Mouse (Mus musculus) hindbrain, embryonic 10.5 days (tissue): ENCODE data around the gene Rbm17. TPM values are rescaled to one million over a fixed set of nuclear protein-coding genes. Genes with fewer than 3 reads are reported as not detected.

ENCODE experiments used
- DNase-seq: peaks from one replicate; pipeline ENCODE4 v3.0.0-alpha.2; 2017; ENCODE audit warnings: low spot score
- H3K27ac ChIP-seq: fragments of 300-500 bp; sonication (generic); 2 replicates; pipeline ENCODE4 v1.5.1; 2016; ENCODE audit warnings: mild to moderate bottlenecking, moderate library complexity
- H3K27me3 ChIP-seq: fragments of 300-500 bp; sonication (generic); 2 replicates; pipeline ENCODE4 v1.6.1; 2016; ENCODE audit warnings: mild to moderate bottlenecking; ENCODE audit not compliant: poor library complexity, insufficient read depth, severe bottlenecking
- H3K36me3 ChIP-seq: fragments of 300-500 bp; sonication (generic); 2 replicates; pipeline ENCODE4 v1.6.1; 2016; ENCODE audit warnings: mild to moderate bottlenecking, moderate library complexity
- H3K4me1 ChIP-seq: fragments of 300-500 bp; sonication (generic); replicated peaks from 2 replicates; pipeline ENCODE4 v1.6.1; 2016; ENCODE audit warnings: mild to moderate bottlenecking
- H3K4me3 ChIP-seq: fragments of 300-500 bp; sonication (generic); 2 replicates; pipeline ENCODE4 v1.5.1; 2016; ENCODE audit warnings: mild to moderate bottlenecking, moderate library complexity
- H3K9me3 ChIP-seq: fragments of 300-500 bp; sonication (generic); 2 replicates; pipeline ENCODE4 v1.6.1; 2016; ENCODE audit warnings: mild to moderate bottlenecking, moderate library complexity
- WGBS: fragments of 180-500 bp; shearing (Covaris S2); methylation state at CpG from one replicate; pipeline ENCODE4 v1.1.7; 2016; 5-methylcytosine and 5-hydroxymethylcytosine counted together
- polyA plus RNA-seq: library from polyadenylated mRNA; unstranded; fragments of >200 nt; fragmentation: Nextera tagmentation; extraction: Ambion mirVana; gene quantifications from 2 replicates; pipeline ENCODE4 v1.2.1, GENCODE M21; 2016

The Rbm17 gene
- 160 and 195 TPM in 2 replicates for polyA plus RNA-seq

- Histone ChIP-seq H3K4me1 (peaks cover 10% of the 10 kb centered on the region), H3K27ac (peak within 1 kb of the TSS; percentile 97), H3K36me3 (peaks cover 22% of the 10 kb centered on the region), H3K4me3 (peak within 1 kb of the TSS; percentile 96), H3K27me3 (no peaks in the 10 kb centered on the region), H3K9me3 (no peaks in the 10 kb centered on the region)
- 86% methylated on average over 5 of the region's 5 CpGs for WGBS
- DNase-seq, result no peak
Observed at GRCm38 (mm10) chr2:11604053-11604452, at the start of gene Rbm17. Gene Rbm17 (minus strand): TSS chr2:11604153.

- Histone ChIP-seq H3K4me1 (no peaks in the 10 kb centered on the region), H3K27ac (no peak overlapping the region), H3K27me3 (no peaks in the 10 kb centered on the region), H3K9me3 (no peaks in the 10 kb centered on the region), H3K4me3 (no peak overlapping the region), H3K36me3 (no peaks in the 10 kb centered on the region)
- no peak for DNase-seq
- WGBS, result 53% methylated on average over 6 of the region's 6 CpGs
Observed at GRCm38 (mm10) chr2:11653330-11653729, 49.4 kb upstream of the Rbm17 start.

- no peaks in the 10 kb centered on the region for H3K9me3 ChIP-seq
- H3K4me3 ChIP-seq, result no peak overlapping the region
- WGBS, result 81% methylated on average over 2 of the region's 2 CpGs
- no peaks in the 10 kb centered on the region for H3K4me1 ChIP-seq
- no peaks in the 10 kb centered on the region for H3K36me3 ChIP-seq
- H3K27ac ChIP-seq, result no peak overlapping the region
- no peaks in the 10 kb centered on the region for H3K27me3 ChIP-seq
- DNase-seq, result no peak
Observed at GRCm38 (mm10) chr2:11652780-11653179, 48.8 kb upstream of the Rbm17 start.

- Histone ChIP-seq H3K4me3 (no peak overlapping the region), H3K9me3 (no peaks in the 10 kb centered on the region), H3K27ac (no peak overlapping the region), H3K27me3 (no peaks in the 10 kb centered on the region), H3K36me3 (no peaks in the 10 kb centered on the region), H3K4me1 (no peaks in the 10 kb centered on the region)
- no peak for DNase-seq
- 88% methylated on average over 3 of the region's 3 CpGs for WGBS
Observed at GRCm38 (mm10) chr2:11652196-11652595, 48.2 kb upstream of the Rbm17 start.

GRCm38 (mm10) chr2:11651476-11651875, 47.5 kb upstream of the Rbm17 start:
- WGBS, result 67% methylated on average over 3 of the region's 3 CpGs
- H3K4me1 ChIP-seq, result no peaks in the 10 kb centered on the region
- no peak for DNase-seq
- H3K9me3 ChIP-seq, result no peaks in the 10 kb centered on the region
- H3K4me3 ChIP-seq, result no peak overlapping the region
- H3K36me3 ChIP-seq, result no peaks in the 10 kb centered on the region
- H3K27me3 ChIP-seq, result no peaks in the 10 kb centered on the region
- no peak overlapping the region for H3K27ac ChIP-seq

GRCm38 (mm10) chr2:11645297-11645696, 41.3 kb upstream of the Rbm17 start:
- Histone ChIP-seq H3K36me3 (no peaks in the 10 kb centered on the region), H3K27me3 (no peaks in the 10 kb centered on the region), H3K4me1 (no peaks in the 10 kb centered on the region), H3K9me3 (no peaks in the 10 kb centered on the region), H3K27ac (no peak overlapping the region), H3K4me3 (no peak overlapping the region)
- 91% methylated on average over 2 of the region's 2 CpGs for WGBS
- no peak for DNase-seq

GRCm38 (mm10) chr2:11644057-11644456, 40.1 kb upstream of the Rbm17 start:
- no peaks in the 10 kb centered on the region for H3K36me3 ChIP-seq
- DNase-seq, result no peak
- no peaks in the 10 kb centered on the region for H3K4me1 ChIP-seq
- no peak overlapping the region for H3K4me3 ChIP-seq
- H3K9me3 ChIP-seq, result no peaks in the 10 kb centered on the region
- H3K27me3 ChIP-seq, result no peaks in the 10 kb centered on the region
- no peak overlapping the region for H3K27ac ChIP-seq
- WGBS, result 82% methylated on average over 1 of the region's 1 CpGs

GRCm38 (mm10) chr2:11642451-11642941, 38.5 kb upstream of the Rbm17 start, which contains the start of gene Il2ra:
Gene Il2ra (plus strand): TSS chr2:11642807.
- H3K9me3 ChIP-seq, result no peaks in the 10 kb centered on the region
- H3K27ac ChIP-seq, result no peak within 1 kb of the TSS
- H3K36me3 ChIP-seq, result no peaks in the 10 kb centered on the region
- DNase-seq, result no peak
- 91% methylated on average over 3 of the region's 3 CpGs for WGBS
- no peaks in the 10 kb centered on the region for H3K27me3 ChIP-seq
- no peak within 1 kb of the TSS for H3K4me3 ChIP-seq
- no peaks in the 10 kb centered on the region for H3K4me1 ChIP-seq

DNA sequence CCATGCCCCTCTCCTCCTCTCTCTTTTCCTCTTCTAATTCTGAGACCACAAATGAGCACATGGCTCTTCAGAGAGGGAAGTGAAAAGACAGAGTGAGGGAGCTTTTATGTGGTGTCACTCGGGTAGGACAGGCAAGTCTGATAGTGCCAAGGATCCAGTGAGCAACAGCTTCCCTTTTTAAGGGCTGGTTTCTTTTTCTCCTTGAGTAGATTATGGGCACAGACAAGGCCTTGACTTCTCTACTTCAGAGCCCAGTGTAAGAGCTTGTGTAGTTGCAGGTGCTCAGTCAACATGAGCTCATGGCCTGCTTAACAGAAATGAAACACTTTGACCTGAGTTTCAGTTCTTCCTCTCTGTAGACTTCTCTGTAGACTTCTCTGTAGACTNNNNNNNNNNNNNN, 33.2 kb upstream of the Rbm17 start:
- no peak overlapping the region for H3K27ac ChIP-seq
- no peaks in the 10 kb centered on the region for H3K4me1 ChIP-seq
- H3K36me3 ChIP-seq, result no peaks in the 10 kb centered on the region
- no peaks in the 10 kb centered on the region for H3K9me3 ChIP-seq
- no peaks in the 10 kb centered on the region for H3K27me3 ChIP-seq
- H3K4me3 ChIP-seq, result no peak overlapping the region
- 66% methylated on average over 1 of the region's 1 CpGs for WGBS
- DNase-seq, result no peak

GRCm38 (mm10) chr2:11636138-11636480, 32.2 kb upstream of the Rbm17 start:
- Histone ChIP-seq H3K27ac (no peak overlapping the region), H3K4me3 (no peak overlapping the region), H3K36me3 (no peaks in the 10 kb centered on the region), H3K27me3 (no peaks in the 10 kb centered on the region), H3K4me1 (no peaks in the 10 kb centered on the region), H3K9me3 (no peaks in the 10 kb centered on the region)
- 76% methylated on average over 3 of the region's 3 CpGs for WGBS
- DNase-seq, result no peak

GRCm38 (mm10) chr2:11635471-11636137, 31.7 kb upstream of the Rbm17 start:
- Histone ChIP-seq H3K36me3 (no peaks in the 10 kb centered on the region), H3K4me3 (no peak overlapping the region), H3K27ac (no peak overlapping the region), H3K4me1 (no peaks in the 10 kb centered on the region), H3K9me3 (no peaks in the 10 kb centered on the region), H3K27me3 (no peaks in the 10 kb centered on the region)
- WGBS, result 95% methylated on average over 5 of the region's 5 CpGs
- no peak for DNase-seq

DNA sequence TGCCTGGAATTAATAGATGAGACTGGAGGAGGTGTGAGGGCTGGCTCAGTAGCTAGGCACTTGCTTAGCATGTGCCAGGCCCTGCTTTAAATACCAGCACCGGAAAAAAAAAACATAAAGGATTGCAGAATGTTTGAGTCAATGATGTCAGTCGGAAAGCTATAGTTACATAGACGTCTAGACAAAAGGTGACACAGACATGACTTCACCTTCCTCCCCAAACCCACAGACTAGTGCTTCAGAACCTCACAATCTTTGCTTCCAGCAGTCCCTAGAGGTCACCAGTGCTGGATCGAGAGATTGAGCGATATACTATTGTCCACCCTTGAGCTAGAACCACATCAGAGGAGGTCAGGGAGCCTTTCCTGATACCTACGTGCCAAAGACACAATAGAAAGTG, 31.1 kb upstream of the Rbm17 start:
- Histone ChIP-seq H3K4me3 (no peak overlapping the region), H3K4me1 (no peaks in the 10 kb centered on the region), H3K27me3 (no peaks in the 10 kb centered on the region), H3K27ac (no peak overlapping the region), H3K36me3 (no peaks in the 10 kb centered on the region), H3K9me3 (no peaks in the 10 kb centered on the region)
- no peak for DNase-seq
- 88% methylated on average over 6 of the region's 6 CpGs for WGBS

- Histone ChIP-seq H3K4me3 (no peak within 1 kb of the TSS), H3K4me1 (no peaks in the 10 kb centered on the region), H3K27me3 (no peaks in the 10 kb centered on the region), H3K36me3 (no peaks in the 10 kb centered on the region), H3K9me3 (no peaks in the 10 kb centered on the region), H3K27ac (no peak within 1 kb of the TSS)
- 92% methylated on average over 5 of the region's 5 CpGs for WGBS
- DNase-seq, result no peak
Observed at GRCm38 (mm10) chr2:11625890-11626289, 21.9 kb upstream of the Rbm17 start, which contains the start of gene Gm17490. Gene Gm17490 (minus strand): TSS chr2:11626264.

GRCm38 (mm10) chr2:11623726-11624125, 19.8 kb upstream of the Rbm17 start:
- 90% methylated on average over 2 of the region's 2 CpGs for WGBS
- no peaks in the 10 kb centered on the region for H3K4me1 ChIP-seq

More at GRCm38 (mm10) chr2:11623726-11624125, 19.8 kb upstream of the Rbm17 start:
- DNase-seq, result no peak
- H3K27ac ChIP-seq, result no peak overlapping the region
- H3K9me3 ChIP-seq, result no peaks in the 10 kb centered on the region
- H3K4me3 ChIP-seq, result no peak overlapping the region
- no peaks in the 10 kb centered on the region for H3K27me3 ChIP-seq
- no peaks in the 10 kb centered on the region for H3K36me3 ChIP-seq
